Mouse (Mus musculus) liver, embryonic 12.5 days (tissue): ENCODE measurements at regions not wholly inside any gene's neighbourhood (a gene's known extent, or its start where the extent isn't known, plus 50 kb on each side); places are given as distances from the start of the nearest gene placed in this dataset.

Experiments used
- ATAC-seq: fragments of 200-750 bp; cut with Nextera tagmentation; 2 replicates; pipeline ENCODE4 v1.8.0; 2017; ENCODE audit warnings: moderate number of reproducible peaks, mild to moderate bottlenecking, moderate library complexity
- H3K27ac ChIP-seq: fragments of 300-500 bp; sonication (generic); 2 replicates; pipeline ENCODE4 v1.5.1; 2016; ENCODE audit warnings: mild to moderate bottlenecking
- H3K27me3 ChIP-seq: fragments of 300-500 bp; sonication (generic); replicated peaks from 2 replicates; pipeline ENCODE4 v1.6.1; 2016; ENCODE audit warnings: mild to moderate bottlenecking, moderate library complexity
- H3K36me3 ChIP-seq: fragments of 300-500 bp; sonication (generic); 2 replicates; pipeline ENCODE4 v1.6.1; 2016; ENCODE audit warnings: mild to moderate bottlenecking, moderate library complexity
- H3K4me1 ChIP-seq: fragments of 300-500 bp; sonication (generic); 2 replicates; pipeline ENCODE4 v1.6.1; 2016
- H3K4me2 ChIP-seq: fragments of 300-500 bp; sonication (generic); 2 replicates; pipeline ENCODE4 v1.6.1; 2016; ENCODE audit warnings: mild to moderate bottlenecking, moderate library complexity
- H3K4me3 ChIP-seq: fragments of 300-500 bp; sonication (generic); 2 replicates; pipeline ENCODE4 v1.5.1; 2016; ENCODE audit warnings: mild to moderate bottlenecking, moderate library complexity
- H3K9ac ChIP-seq: fragments of 300-500 bp; sonication (generic); 2 replicates; pipeline ENCODE4 v1.6.1; 2016; ENCODE audit warnings: mild to moderate bottlenecking, moderate library complexity
- H3K9me3 ChIP-seq: fragments of 300-500 bp; sonication (generic); replicated peaks from 2 replicates; pipeline ENCODE4 v1.6.1; 2016; ENCODE audit warnings: mild to moderate bottlenecking, moderate library complexity
- WGBS: fragments of 180-500 bp; shearing (Covaris S2); methylation state at CpG from one replicate; pipeline ENCODE4 v1.1.7; 2016; ENCODE audit not compliant: insufficient replicate concordance; 5-methylcytosine and 5-hydroxymethylcytosine counted together

DNA sequence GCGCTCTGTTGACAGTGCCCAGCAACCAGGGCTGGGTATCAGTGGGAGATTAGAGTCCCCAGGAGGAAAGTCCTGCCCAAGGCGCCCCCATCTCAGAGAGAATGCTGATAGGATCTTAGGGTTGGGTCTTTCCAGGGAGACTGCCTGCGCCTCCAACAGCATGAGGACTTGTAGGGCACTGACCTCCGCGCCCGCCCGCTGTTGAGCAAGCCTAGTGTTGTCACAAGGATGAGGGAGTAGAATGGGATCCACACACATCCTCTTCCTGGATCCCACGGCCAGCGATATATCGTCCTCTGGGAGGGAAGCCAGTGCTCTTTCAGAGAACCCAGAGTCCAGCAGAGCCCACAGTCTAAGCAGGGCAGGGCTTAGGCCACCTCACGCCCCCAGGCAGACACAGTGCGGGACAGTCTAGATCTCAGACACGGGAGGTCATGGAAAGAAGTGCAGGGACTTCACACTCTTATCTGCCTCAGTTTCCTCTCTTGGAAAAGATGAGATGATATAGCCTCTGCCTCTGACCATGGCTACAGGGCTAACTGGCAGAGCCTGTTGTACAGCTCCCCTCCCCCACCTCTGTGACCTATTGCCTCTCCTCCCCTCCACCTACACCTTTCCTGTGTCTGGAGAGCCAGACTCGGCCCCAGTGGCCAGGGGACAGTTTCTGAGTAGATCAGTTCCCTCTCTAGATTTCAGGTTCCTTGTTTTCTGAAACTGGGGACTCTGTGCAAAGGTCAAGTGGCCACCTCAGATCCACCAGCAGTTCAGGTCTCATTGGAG lies 52.0 kb upstream of the Dusp5 start:
- Histone ChIP-seq H3K4me3 (no peak overlapping the region), H3K36me3 (no peaks in the 10 kb centered on the region), H3K9me3 (no peaks in the 10 kb centered on the region), H3K27me3 (no peaks in the 10 kb centered on the region), H3K9ac (no peak overlapping the region), H3K4me2 (no peak overlapping the region), H3K4me1 (peaks cover 12% of the 10 kb centered on the region), H3K27ac (no peak overlapping the region)
- peak; percentile 49 for ATAC-seq
- WGBS, result 48% methylated on average over 14 of the region's 14 CpGs

DNA sequence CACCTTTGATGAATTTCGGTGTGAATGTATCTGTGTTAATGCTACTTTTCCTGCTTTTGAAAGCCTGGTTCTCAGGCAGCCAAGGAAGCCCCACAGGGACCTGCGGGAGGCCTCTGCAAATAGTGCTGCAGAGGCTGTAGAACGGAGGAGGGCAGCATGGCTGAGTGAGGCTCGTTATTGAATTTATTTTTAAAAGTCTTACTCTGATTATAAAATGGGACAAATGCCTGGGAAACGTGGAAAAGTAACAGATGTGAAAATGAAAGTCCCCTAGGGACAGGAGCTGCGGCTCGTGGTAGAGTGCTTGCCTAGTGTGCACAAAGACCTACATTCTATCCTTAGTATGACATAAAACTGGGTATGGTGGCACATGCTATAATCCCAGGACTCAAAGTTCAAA lies 59.7 kb upstream of the Dusp5 start:
- peaks cover 10% of the 10 kb centered on the region; the same call in 1 of the 2 replicates for H3K4me1 ChIP-seq
- H3K4me3 ChIP-seq, result no peak overlapping the region
- H3K4me2 ChIP-seq, result no peak overlapping the region
- H3K27ac ChIP-seq, result no peak overlapping the region
- no peak overlapping the region for H3K9ac ChIP-seq
- H3K36me3 ChIP-seq, result no peaks in the 10 kb centered on the region
- ATAC-seq, result no peak
- WGBS, result 61% methylated on average over 7 of the region's 7 CpGs
- H3K9me3 ChIP-seq, result peaks cover 7% of the 10 kb centered on the region; the same call in 1 of the 2 replicates
- no peaks in the 10 kb centered on the region for H3K27me3 ChIP-seq

DNA sequence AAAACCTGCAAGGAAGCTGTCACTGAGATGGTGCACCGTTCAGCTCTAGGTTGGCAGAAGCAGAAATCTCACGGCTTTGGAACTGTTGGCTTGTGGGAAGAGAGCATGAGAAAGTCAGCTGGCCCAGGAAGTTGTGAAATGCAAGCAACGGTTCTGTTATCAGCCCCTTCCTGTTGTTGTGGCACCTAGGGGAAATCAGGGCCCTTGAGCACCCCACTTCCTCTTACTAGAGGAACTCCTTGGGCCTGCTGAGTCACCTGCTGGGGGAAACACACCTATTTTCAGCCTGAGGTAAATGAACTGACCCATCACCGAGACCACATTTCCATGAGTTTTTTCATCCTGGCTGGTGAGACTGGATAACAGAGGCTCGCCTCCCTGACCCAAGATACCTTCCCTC lies 64.2 kb upstream of the Dusp5 start:
- Histone ChIP-seq H3K27ac (0 out of 2 replicates have a peak overlapping the region, but pooled peaks have one; percentile 22), H3K4me1 (peaks cover 25% of the 10 kb centered on the region), H3K9ac (no peak overlapping the region), H3K36me3 (no peaks in the 10 kb centered on the region), H3K27me3 (peaks cover 8% of the 10 kb centered on the region; the same call in 1 of the 2 replicates), H3K4me3 (no peak overlapping the region), H3K4me2 (no peak overlapping the region), H3K9me3 (peaks cover 7% of the 10 kb centered on the region; the same call in 1 of the 2 replicates)
- peak; percentile 37; the same call in 1 of the 2 replicates for ATAC-seq
- 18% methylated on average over 5 of the region's 5 CpGs for WGBS

DNA sequence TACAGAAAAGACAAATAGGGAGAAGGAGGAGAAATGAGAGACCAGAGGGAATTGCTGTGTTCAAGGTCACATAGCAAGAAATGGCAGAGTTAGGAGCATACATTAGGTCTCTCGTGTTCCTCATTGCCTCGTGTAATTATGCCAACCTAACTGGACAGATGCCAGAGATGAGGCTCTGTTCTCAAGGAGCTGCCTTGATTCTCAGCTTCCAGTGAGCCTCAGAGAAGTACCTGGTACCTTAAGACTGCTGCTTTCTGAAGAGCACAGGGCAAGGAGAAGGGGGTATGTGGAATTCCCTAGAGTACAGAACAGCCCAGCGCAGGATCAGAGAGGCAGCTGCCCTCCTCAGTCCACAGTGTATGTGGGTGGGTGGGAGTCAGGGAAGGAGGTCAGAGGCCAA lies 64.8 kb upstream of the Dusp5 start:
- H3K9me3 ChIP-seq, result peaks cover 7% of the 10 kb centered on the region; the same call in 1 of the 2 replicates
- no peak overlapping the region for H3K4me3 ChIP-seq
- no peak overlapping the region for H3K4me2 ChIP-seq
- no peaks in the 10 kb centered on the region for H3K36me3 ChIP-seq
- no peak overlapping the region for H3K9ac ChIP-seq
- WGBS, result 45% methylated on average over 3 of the region's 3 CpGs
- H3K4me1 ChIP-seq, result peaks cover 25% of the 10 kb centered on the region
- peaks cover 10% of the 10 kb centered on the region; the same call in 1 of the 2 replicates for H3K27me3 ChIP-seq
- 0 out of 2 replicates have a peak overlapping the region, but pooled peaks have one; percentile 22 for H3K27ac ChIP-seq
- peak; percentile 30; the same call in 1 of the 2 replicates for ATAC-seq

DNA sequence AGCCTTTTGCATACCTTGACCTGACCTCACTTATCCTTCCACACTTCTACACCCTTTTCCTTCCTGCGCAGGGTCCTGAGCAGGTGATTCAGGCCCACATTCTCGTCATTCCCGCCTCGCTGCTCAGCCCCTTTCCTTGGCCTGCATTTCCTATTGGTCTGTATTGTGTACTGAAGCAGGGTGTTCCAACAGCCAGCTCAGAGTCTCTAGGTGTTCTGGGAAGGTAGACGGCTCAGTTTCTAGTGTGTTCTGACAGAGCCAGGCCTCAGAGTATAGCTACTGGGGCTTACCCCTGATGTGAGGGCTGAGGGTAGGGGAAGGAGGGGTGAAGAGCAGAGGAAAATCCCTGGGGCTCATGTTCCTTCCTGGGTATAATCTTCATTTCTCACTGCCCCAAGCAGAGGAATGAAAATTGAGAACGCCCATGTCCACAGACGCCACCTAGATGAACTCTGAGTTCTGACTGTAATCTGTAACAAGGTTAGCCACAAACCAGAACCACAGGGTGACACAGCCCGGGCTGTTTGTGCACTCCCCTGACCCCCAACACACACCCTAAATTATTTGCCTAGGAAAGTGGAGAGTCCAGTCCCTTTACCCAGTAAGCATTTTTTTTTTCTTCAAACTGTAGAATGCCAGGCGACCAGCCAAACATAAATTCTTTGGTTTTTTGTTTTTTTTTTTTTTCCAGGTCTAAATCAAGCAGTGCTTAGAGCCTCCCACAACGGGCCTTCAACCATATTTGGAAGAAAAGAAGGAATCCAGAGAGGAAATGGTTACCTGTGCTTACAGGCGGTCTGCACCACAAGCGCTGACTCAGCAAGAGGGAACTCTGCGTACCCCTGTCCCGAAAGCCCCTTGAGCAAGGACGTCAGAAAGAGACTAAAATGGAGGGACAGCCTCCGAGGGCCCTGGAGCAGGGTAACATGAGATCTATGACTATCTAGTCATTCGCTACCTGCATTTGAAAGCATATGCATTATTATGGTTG lies 67.6 kb upstream of the Dusp5 start:
- H3K4me2 ChIP-seq, result no peak overlapping the region
- peaks cover 25% of the 10 kb centered on the region for H3K4me1 ChIP-seq
- WGBS, result 45% methylated on average over 17 of the region's 17 CpGs
- H3K27me3 ChIP-seq, result peaks cover 23% of the 10 kb centered on the region; the same call in 1 of the 2 replicates
- no peak overlapping the region for H3K9ac ChIP-seq
- no peak for ATAC-seq
- H3K27ac ChIP-seq, result no peak overlapping the region
- no peak overlapping the region for H3K4me3 ChIP-seq
- peaks cover under 1% of the 10 kb centered on the region; the same call in 1 of the 2 replicates for H3K9me3 ChIP-seq
- H3K36me3 ChIP-seq, result no peaks in the 10 kb centered on the region

DNA sequence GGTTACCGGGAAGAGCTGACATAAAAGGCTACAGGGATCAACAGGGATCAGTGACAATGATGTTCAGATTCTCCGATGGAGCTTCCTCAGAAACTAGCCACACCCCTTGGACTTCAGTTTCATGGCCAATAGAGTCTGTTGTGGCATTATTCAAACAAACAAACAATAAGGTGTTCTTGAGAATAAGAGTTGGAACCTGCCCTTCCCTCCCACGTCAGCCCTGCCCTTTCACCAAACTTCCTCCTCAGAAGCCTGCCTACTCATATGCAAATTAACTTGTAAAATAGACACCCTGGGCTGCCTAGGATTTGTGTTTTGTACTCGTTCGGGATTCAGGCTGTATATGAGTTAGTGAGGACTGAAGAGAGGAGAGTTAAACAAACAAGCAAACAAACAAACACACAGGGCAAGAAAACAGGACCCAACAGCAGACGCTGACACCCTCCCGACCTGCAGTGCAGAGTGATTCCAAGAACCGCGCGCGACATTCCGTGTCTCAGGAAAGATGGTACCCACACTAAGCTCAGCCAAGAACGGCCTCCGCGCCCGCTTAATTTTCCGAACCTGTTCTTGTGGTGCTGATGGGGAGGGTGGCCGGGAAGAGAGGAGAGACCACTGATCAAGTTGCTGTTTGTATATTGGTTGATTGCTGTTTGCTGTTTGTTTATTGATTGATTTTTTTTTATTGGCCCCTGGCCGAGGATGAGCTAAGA lies 68.4 kb upstream of the Dusp5 start:
- H3K9me3 ChIP-seq, result no peaks in the 10 kb centered on the region
- peaks cover 25% of the 10 kb centered on the region for H3K4me1 ChIP-seq
- no peak overlapping the region for H3K27ac ChIP-seq
- H3K4me2 ChIP-seq, result 0 out of 2 replicates have a peak overlapping the region, but pooled peaks have one; percentile 1
- H3K27me3 ChIP-seq, result peaks cover 23% of the 10 kb centered on the region; the same call in 1 of the 2 replicates
- no peak for ATAC-seq
- WGBS, result 26% methylated on average over 19 of the region's 19 CpGs
- no peaks in the 10 kb centered on the region for H3K36me3 ChIP-seq
- no peak overlapping the region for H3K4me3 ChIP-seq
- no peak overlapping the region for H3K9ac ChIP-seq

DNA sequence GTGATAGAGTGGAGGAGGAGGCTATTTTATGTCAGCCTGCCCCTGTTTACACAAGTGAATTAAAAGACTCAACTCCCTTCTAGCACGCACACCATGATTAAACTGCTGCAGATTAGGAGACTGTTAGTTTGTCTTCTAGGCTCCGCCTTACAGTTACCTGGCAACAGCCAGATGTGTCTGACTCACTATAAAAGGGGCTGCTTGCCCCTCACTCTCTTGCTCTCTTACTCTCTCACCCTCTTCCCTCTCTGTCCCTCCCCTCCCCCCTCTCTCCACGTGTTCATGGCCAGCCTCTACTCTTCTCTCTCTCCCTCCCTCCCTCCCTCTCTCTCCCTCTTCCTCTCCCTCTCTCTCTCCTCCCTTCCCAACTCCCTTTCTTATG lies 69.0 kb upstream of the Smndc1 start:
- no peak for ATAC-seq
- WGBS, result 33% methylated on average over 3 of the region's 3 CpGs
- no peak overlapping the region for H3K27ac ChIP-seq

DNA sequence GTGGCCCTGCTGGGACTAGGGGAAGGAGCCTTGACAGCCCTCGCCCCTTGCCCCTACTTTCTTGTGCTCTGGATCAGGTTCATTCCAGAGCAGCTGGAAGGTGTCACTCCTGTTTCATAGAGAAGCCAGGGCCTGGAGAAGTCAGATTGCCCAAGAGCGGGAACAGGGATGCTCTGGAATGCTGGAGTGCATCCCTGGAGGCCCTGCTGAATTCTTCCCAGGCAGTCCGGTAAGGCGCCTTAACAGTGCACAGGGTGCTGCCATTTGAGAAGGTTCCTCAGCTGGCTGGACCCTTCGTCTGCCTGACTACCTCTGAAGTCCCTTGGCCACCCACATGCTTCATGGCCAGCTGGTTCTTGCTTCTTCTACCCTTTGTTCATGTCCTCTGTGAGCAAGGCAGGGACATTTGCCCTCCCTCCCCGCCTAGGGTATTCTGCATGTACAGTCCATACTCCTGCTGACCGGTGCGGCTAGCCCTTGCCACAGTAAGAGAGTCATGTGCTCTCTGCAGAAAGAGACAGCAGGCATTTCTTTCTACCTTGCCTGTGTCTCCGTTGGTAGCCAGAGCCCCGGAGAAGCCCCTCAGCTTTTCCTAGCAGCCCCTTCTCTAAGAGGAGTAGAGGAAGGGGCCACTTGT lies 68.5 kb upstream of the Smndc1 start:
- peaks cover 23% of the 10 kb centered on the region; the same call in 1 of the 2 replicates for H3K27me3 ChIP-seq
- no peaks in the 10 kb centered on the region for H3K9me3 ChIP-seq
- no peaks in the 10 kb centered on the region for H3K36me3 ChIP-seq
- peaks cover 17% of the 10 kb centered on the region; the same call in 1 of the 2 replicates for H3K4me1 ChIP-seq
- no peak for ATAC-seq
- H3K9ac ChIP-seq, result no peak overlapping the region
- H3K27ac ChIP-seq, result no peak overlapping the region
- H3K4me2 ChIP-seq, result no peak overlapping the region
- no peak overlapping the region for H3K4me3 ChIP-seq
- WGBS, result 58% methylated on average over 10 of the region's 10 CpGs

More for the DNA sequence above, 69.0 kb upstream of the Smndc1 start:
- Histone ChIP-seq H3K9ac (no peak overlapping the region), H3K4me2 (no peak overlapping the region), H3K4me3 (no peak overlapping the region), H3K9me3 (no peaks in the 10 kb centered on the region), H3K27me3 (peaks cover 23% of the 10 kb centered on the region; the same call in 1 of the 2 replicates), H3K36me3 (no peaks in the 10 kb centered on the region), H3K4me1 (peaks cover 16% of the 10 kb centered on the region)

DNA sequence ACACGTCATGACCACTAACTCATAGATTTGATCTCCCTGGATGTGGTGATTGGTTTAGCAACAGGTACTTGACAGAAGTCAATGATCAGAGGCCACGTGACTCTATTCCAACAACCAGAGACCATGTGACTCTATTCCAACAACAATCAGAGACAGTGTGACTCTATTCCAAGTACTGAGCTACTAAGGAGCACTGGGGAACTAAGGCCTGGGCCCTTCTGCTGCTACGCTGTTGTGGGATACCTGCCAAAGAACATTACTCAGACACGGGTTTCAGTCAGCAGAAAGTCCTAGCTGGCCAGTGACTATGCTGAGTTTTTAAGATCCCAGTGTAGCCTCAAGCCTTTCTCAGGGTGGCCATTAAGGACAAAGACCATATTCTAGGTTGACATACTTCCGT lies 66.3 kb upstream of the Smndc1 start:
- peaks cover 22% of the 10 kb centered on the region for H3K4me1 ChIP-seq
- H3K27ac ChIP-seq, result no peak overlapping the region
- no peaks in the 10 kb centered on the region for H3K9me3 ChIP-seq
- 66% methylated on average over 5 of the region's 5 CpGs for WGBS
- H3K4me2 ChIP-seq, result no peak overlapping the region
- H3K4me3 ChIP-seq, result no peak overlapping the region
- peaks cover 23% of the 10 kb centered on the region; the same call in 1 of the 2 replicates for H3K27me3 ChIP-seq
- ATAC-seq, result no peak
- no peak overlapping the region for H3K9ac ChIP-seq
- no peaks in the 10 kb centered on the region for H3K36me3 ChIP-seq

DNA sequence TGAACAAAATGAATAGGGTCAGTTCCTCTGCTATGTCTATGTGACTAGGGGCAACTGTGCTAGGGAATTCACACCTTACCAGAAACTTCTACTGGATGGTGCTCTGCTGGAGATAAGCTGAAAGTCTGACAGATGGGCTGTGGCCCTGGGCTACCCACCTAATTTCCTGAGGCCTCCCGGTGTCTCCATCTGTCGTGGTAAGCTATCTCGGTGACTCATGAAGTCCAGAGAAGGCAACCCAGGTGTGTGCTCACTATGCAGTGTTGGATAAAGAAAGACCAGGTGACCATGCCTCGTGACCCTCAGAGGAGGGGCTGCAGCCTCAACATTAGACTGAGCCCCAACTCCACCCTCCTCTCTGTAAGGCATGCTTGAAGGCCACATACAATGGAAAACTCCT lies 64.2 kb upstream of the Smndc1 start:
- peaks cover 10% of the 10 kb centered on the region for H3K4me1 ChIP-seq
- H3K4me3 ChIP-seq, result no peak overlapping the region
- WGBS, result 21% methylated on average over 4 of the region's 4 CpGs
- peaks cover 23% of the 10 kb centered on the region; the same call in 1 of the 2 replicates for H3K27me3 ChIP-seq
- H3K27ac ChIP-seq, result no peak overlapping the region
- H3K36me3 ChIP-seq, result no peaks in the 10 kb centered on the region
- H3K4me2 ChIP-seq, result no peak overlapping the region
- ATAC-seq, result no peak
- H3K9ac ChIP-seq, result no peak overlapping the region
- no peaks in the 10 kb centered on the region for H3K9me3 ChIP-seq

DNA sequence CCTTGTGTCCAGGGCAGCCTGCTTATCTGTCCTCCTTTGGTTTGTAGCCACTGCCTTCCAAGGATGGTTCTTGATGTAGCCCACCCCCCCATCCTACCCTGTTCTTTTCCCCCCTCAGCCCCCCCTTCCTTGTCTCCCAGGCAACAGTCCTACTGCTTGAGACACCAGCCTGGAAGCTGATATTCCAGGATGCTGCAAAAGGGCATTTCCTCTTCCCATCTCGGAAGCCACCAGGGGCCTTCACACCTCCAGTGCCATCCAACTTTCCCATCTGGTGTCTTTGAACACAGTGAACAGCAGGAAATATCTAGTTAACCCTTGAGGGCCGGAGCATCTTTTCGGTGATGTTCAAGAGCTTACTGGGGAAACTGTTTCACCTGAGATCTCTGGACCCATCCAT lies 63.7 kb upstream of the Smndc1 start:
- ATAC-seq, result no peak
- Histone ChIP-seq H3K4me2 (no peak overlapping the region), H3K36me3 (no peaks in the 10 kb centered on the region), H3K27ac (no peak overlapping the region), H3K9ac (no peak overlapping the region), H3K9me3 (no peaks in the 10 kb centered on the region), H3K4me1 (peaks cover 15% of the 10 kb centered on the region), H3K4me3 (no peak overlapping the region), H3K27me3 (peaks cover 20% of the 10 kb centered on the region; the same call in 1 of the 2 replicates)
- 73% methylated on average over 3 of the region's 3 CpGs for WGBS
